Mouse (Mus musculus): ENCODE results near the gene Hdc. TPM values are rescaled to one million over a fixed set of nuclear protein-coding genes. Genes with fewer than 3 reads are reported as not detected.

Gene Hdc
- total and polyA plus RNA-seq, 2 experiments, result 1.7 to 1.8 TPM

- Histone ChIP-seq H3K79me2 (ENCODE audit: control insufficient read depth, insufficient read depth, low read length) (peaks cover 30% of the 10 kb centered on the region), H3K27ac (replicated peaks; ENCODE audit: insufficient read depth, low read depth, low read length) (peak within 1 kb of the TSS; percentile 96), H3K27me3 (ENCODE audit: control insufficient read depth, insufficient read depth, low read length) (no peaks in the 10 kb centered on the region), H3K4me3 (ENCODE audit: insufficient read depth, low read depth, low read length) (peak within 1 kb of the TSS; percentile 96), H3K4me1 (ENCODE audit: control insufficient read depth, insufficient read depth, low read length) (peaks cover 16% of the 10 kb centered on the region), H3K9ac (ENCODE audit: low read depth, low read length) (peak within 1 kb of the TSS; percentile 98), H3K36me3 (ENCODE audit: control insufficient read depth, insufficient read depth, low read length) (peaks cover 37% of the 10 kb centered on the region)
- 3% methylated on average over 61 of the region's 61 CpGs for WGBS
- DNase-seq (ENCODE audit: extremely low read depth, low read depth, low spot score), result peak; percentile 99
- TF ChIP-seq POLR2A (IDR thresholded peaks at IDR 0.05; ENCODE audit: extremely low read depth, insufficient read depth, low read length) (peak; percentile 96), CTCF (IDR thresholded peaks at IDR 0.05; ENCODE audit: low read depth, low read length) (no peak)
Measured at GRCm38 (mm10) chr2:126552357-126553290, 66.5 kb downstream of the Hdc start, which contains the start of gene Slc27a2. TSS of gene Slc27a2 (plus strand) at chr2:126552407.

- 12% methylated on average over 5 of the region's 5 CpGs for WGBS
- no peak for TF ChIP-seq POLR2A (IDR thresholded peaks at IDR 0.05; ENCODE audit: extremely low read depth, insufficient read depth, low read length)
- TF ChIP-seq CTCF (IDR thresholded peaks at IDR 0.05; ENCODE audit: low read depth, low read length), result no peak
- DNase-seq (ENCODE audit: extremely low read depth, low read depth, low spot score), result peak; percentile 46
- Histone ChIP-seq H3K27me3 (ENCODE audit: control insufficient read depth, insufficient read depth, low read length) (no peaks in the 10 kb centered on the region), H3K27ac (replicated peaks; ENCODE audit: insufficient read depth, low read depth, low read length) (peak overlapping the region; percentile 94), H3K36me3 (ENCODE audit: control insufficient read depth, insufficient read depth, low read length) (peaks cover 30% of the 10 kb centered on the region), H3K9ac (ENCODE audit: low read depth, low read length) (peak overlapping the region; percentile 64), H3K4me1 (ENCODE audit: control insufficient read depth, insufficient read depth, low read length) (peaks cover 16% of the 10 kb centered on the region), H3K4me3 (ENCODE audit: insufficient read depth, low read depth, low read length) (no peak overlapping the region), H3K79me2 (ENCODE audit: control insufficient read depth, insufficient read depth, low read length) (peaks cover 28% of the 10 kb centered on the region)
Measured at GRCm38 (mm10) chr2:126551896-126552295, 67.2 kb downstream of the Hdc start.

- H3K27me3 ChIP-seq (ENCODE audit: control insufficient read depth, insufficient read depth, low read length), result no peaks in the 10 kb centered on the region
- no peak for TF ChIP-seq POLR2A (IDR thresholded peaks at IDR 0.05; ENCODE audit: extremely low read depth, insufficient read depth, low read length)
- no peak for TF ChIP-seq CTCF (IDR thresholded peaks at IDR 0.05; ENCODE audit: low read depth, low read length)
- H3K9ac ChIP-seq (ENCODE audit: low read depth, low read length), result peak overlapping the region; percentile 64; the same call in 1 of the 2 replicates
- H3K79me2 ChIP-seq (ENCODE audit: control insufficient read depth, insufficient read depth, low read length), result peaks cover 23% of the 10 kb centered on the region
- DNase-seq (ENCODE audit: extremely low read depth, low read depth, low spot score), result peak; percentile 80
- H3K27ac ChIP-seq (replicated peaks; ENCODE audit: insufficient read depth, low read depth, low read length), result peak overlapping the region; percentile 94
- peaks cover 16% of the 10 kb centered on the region for H3K4me1 ChIP-seq (ENCODE audit: control insufficient read depth, insufficient read depth, low read length)
- 27% methylated on average over 8 of the region's 8 CpGs for WGBS
- H3K4me3 ChIP-seq (ENCODE audit: insufficient read depth, low read depth, low read length), result no peak overlapping the region
- H3K36me3 ChIP-seq (ENCODE audit: control insufficient read depth, insufficient read depth, low read length), result peaks cover 24% of the 10 kb centered on the region
Measured at GRCm38 (mm10) chr2:126551244-126551890, 67.7 kb downstream of the Hdc start.

- Histone ChIP-seq H3K4me3 (ENCODE audit: insufficient read depth, low read depth, low read length) (no peak overlapping the region), H3K27ac (replicated peaks; ENCODE audit: insufficient read depth, low read depth, low read length) (peak overlapping the region; percentile 87), H3K27me3 (ENCODE audit: control insufficient read depth, insufficient read depth, low read length) (no peaks in the 10 kb centered on the region), H3K36me3 (ENCODE audit: control insufficient read depth, insufficient read depth, low read length) (peaks cover 10% of the 10 kb centered on the region), H3K4me1 (ENCODE audit: control insufficient read depth, insufficient read depth, low read length) (peaks cover 18% of the 10 kb centered on the region), H3K9ac (ENCODE audit: low read depth, low read length) (peak overlapping the region; percentile 44; the same call in 1 of the 2 replicates), H3K79me2 (ENCODE audit: control insufficient read depth, insufficient read depth, low read length) (peaks cover 14% of the 10 kb centered on the region)
- TF ChIP-seq POLR2A (IDR thresholded peaks at IDR 0.05; ENCODE audit: extremely low read depth, insufficient read depth, low read length), result no peak
- TF ChIP-seq CTCF (IDR thresholded peaks at IDR 0.05; ENCODE audit: low read depth, low read length), result no peak
- 10% methylated on average over 7 of the region's 7 CpGs for WGBS
- peak; percentile 93 for DNase-seq (ENCODE audit: extremely low read depth, low read depth, low spot score)
Measured at GRCm38 (mm10) chr2:126549681-126550080, 69.4 kb downstream of the Hdc start.

GRCm38 (mm10) chr2:126546392-126546791, 72.7 kb downstream of the Hdc start:
- WGBS, result 14% methylated on average over 3 of the region's 3 CpGs
- H3K27ac ChIP-seq (replicated peaks; ENCODE audit: insufficient read depth, low read depth, low read length), result peak overlapping the region; percentile 81

More at GRCm38 (mm10) chr2:126546392-126546791, 72.7 kb downstream of the Hdc start:
- H3K4me1 ChIP-seq (ENCODE audit: control insufficient read depth, insufficient read depth, low read length), result peaks cover 14% of the 10 kb centered on the region
- peak; percentile 86 for DNase-seq (ENCODE audit: extremely low read depth, low read depth, low spot score)
- no peaks in the 10 kb centered on the region for H3K36me3 ChIP-seq (ENCODE audit: control insufficient read depth, insufficient read depth, low read length)
- H3K79me2 ChIP-seq (ENCODE audit: control insufficient read depth, insufficient read depth, low read length), result no peaks in the 10 kb centered on the region; the same call in 1 of the 2 replicates
- no peak overlapping the region for H3K9ac ChIP-seq (ENCODE audit: low read depth, low read length)
- no peak overlapping the region for H3K4me3 ChIP-seq (ENCODE audit: insufficient read depth, low read depth, low read length)
- no peaks in the 10 kb centered on the region for H3K27me3 ChIP-seq (ENCODE audit: control insufficient read depth, insufficient read depth, low read length)
- TF ChIP-seq CTCF (IDR thresholded peaks at IDR 0.05; ENCODE audit: low read depth, low read length), result no peak
- no peak for TF ChIP-seq POLR2A (IDR thresholded peaks at IDR 0.05; ENCODE audit: extremely low read depth, insufficient read depth, low read length)
